Mouse (Mus musculus) embryonic fibroblast, embryonic 13.5 days (primary cell): ENCODE results near the gene Uba6. TPM values are rescaled to one million over a fixed set of nuclear protein-coding genes. Genes with fewer than 3 reads are reported as not detected.

Experiments used
- H3K27ac ChIP-seq: 2 replicates; pipeline ENCODE4 v1.5.1; 2012; ENCODE audit warnings: low read length, control low read depth, inconsistent platforms; ENCODE audit not compliant: insufficient read depth
- H3K4me1 ChIP-seq: 2 replicates; pipeline ENCODE4 v1.6.1; 2011; ENCODE audit warnings: low read length; ENCODE audit not compliant: control insufficient read depth, insufficient read depth
- H3K4me3 ChIP-seq: 2 replicates; pipeline ENCODE4 v1.5.1; 2011; ENCODE audit warnings: mild to moderate bottlenecking, control low read depth, low read length; ENCODE audit not compliant: insufficient read depth
- CTCF ChIP-seq: IDR thresholded peaks from 2 replicates; pipeline ENCODE4 v1.5.1; 2011; ENCODE audit warnings: mild to moderate bottlenecking, control low read depth, low read length, moderate library complexity, borderline replicate concordance; ENCODE audit not compliant: insufficient read depth
- POLR2A ChIP-seq: IDR thresholded peaks from 2 replicates; pipeline ENCODE4 v1.6.1; 2011; ENCODE audit warnings: low read depth, mild to moderate bottlenecking, control low read depth, low read length, moderate library complexity
- polyA plus RNA-seq: library from polyadenylated mRNA; stranded (reverse); fragments of >200 nt; gene quantifications from 2 replicates; pipeline ENCODE4 v1.2.4, GENCODE M21; 2011; ENCODE audit warnings: low read depth; ENCODE audit not compliant: missing spikeins, insufficient read length

Gene Uba6
- polyA plus RNA-seq, 1 experiment: 68.7 TPM

DNA sequence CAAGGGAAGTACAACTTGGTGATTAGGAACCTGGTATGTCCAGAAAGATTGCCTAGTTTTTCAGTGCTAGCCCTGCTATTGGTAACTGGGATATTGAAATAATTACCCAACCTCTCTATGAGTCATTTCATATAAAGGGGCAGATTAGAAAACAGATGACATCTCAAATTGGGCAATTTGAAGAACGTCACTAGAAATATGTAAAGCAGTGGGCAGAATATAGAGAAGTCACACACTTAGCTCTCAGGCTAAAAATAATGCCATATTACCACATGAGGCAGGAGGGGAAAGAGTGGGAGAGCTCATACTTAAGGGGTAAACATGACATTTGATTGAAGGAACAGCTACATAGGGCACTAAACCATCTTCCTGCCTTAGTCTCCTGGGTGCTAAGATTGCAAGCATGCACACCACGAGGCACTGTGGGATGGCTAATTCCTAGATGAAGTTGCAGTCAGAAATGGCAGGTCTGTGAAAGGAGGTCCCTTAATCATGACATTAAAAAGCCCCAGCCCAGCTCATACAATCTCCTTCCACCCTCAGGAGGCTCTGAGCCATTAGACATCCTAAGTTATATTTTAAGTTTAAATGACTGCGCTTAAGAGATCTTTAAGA, 93.8 kb downstream of the Uba6 start:
- no peaks in the 10 kb centered on the region; the same call in 1 of the 2 replicates for H3K4me1 ChIP-seq
- TF ChIP-seq CTCF (no peak), POLR2A (no peak)
- H3K4me3 ChIP-seq: no peak overlapping the region
- H3K27ac ChIP-seq: no peak overlapping the region

DNA sequence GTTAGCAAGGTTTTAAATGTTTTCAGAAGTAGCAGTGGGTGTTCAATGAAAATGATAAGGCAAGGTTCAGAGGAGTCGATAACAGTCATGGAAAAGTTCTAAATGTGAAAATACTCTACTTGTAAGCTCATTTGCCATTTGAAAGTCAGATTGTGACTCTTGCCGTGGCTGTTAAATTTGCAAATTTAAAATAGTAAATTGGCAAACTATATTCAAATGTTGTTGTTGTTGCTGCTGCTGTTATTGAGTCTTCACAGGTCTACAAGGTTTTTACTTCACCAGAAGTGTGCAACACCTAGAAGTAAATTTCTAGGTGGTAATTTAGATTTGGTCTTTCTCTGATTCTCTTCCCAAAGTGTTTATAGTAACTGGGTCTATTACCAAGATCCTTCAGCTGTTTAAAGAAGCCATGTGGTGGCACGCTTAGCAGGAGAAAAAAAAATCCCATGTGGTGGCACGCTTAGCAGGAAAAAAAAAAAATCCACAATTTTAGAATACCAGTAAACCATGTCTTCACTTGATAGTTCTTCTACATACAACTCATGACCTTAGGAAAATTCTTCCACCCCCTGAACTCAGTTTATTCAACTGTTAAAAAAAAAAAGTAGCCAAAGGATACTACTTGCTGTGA, 99.7 kb downstream of the Uba6 start:
- Histone ChIP-seq H3K4me1 (0 out of 2 replicates have a peak, but pooled peaks cover 2% of the 10 kb centered on the region), H3K4me3 (no peak overlapping the region), H3K27ac (no peak overlapping the region)
- TF ChIP-seq CTCF (no peak), POLR2A (no peak)

DNA sequence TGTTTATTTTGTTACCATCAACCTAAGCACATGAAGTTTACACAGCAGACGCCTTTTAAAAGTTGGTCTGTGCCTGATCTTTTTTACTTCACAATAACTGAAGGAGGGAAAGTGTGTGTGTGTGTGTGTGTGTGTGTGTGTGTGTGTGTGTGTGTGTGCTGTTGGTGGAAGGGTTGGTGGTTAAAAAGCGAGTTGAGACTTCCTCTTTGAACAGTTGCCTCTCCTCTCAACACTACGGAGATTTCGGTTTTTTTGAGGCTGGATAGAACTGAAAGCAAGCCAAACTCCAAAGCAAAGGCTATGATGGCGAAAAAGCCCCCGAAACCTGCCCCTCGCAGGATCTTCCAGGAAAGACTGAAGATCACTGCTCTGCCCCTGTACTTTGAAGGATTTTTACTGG, 101.1 kb downstream of the Uba6 start, which contains the start of gene Stap1:
TSS of gene Stap1 (plus strand) at position 209 of the 400 bp plus-strand sequence.
- TF ChIP-seq CTCF: no peak
- no peak for TF ChIP-seq POLR2A
- H3K4me1 ChIP-seq: 0 out of 2 replicates have a peak, but pooled peaks cover 2% of the 10 kb centered on the region
- no peak within 1 kb of the TSS for H3K4me3 ChIP-seq
- no peak within 1 kb of the TSS for H3K27ac ChIP-seq

DNA sequence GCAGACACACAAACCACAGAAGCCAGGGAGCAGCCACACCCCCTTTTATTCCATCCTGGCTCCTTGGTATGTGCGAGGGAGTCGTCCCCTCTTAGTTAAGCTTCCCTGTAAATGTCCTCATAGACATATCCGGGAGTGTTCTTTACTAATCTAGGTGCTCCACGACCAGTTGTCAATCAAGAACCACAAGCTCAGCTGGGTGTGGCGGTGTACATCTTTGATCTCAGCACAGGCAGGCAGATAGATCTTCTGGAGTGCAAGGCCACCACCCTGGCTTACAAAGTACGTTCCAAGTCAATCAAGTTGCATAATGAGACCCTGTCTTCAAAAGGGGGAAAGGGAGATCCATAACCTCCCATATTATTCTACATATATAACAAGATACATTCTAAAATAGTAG, 103.5 kb downstream of the Uba6 start:
- Histone ChIP-seq H3K27ac (no peak overlapping the region), H3K4me1 (0 out of 2 replicates have a peak, but pooled peaks cover 2% of the 10 kb centered on the region), H3K4me3 (no peak overlapping the region)
- TF ChIP-seq POLR2A (no peak), CTCF (no peak)

DNA sequence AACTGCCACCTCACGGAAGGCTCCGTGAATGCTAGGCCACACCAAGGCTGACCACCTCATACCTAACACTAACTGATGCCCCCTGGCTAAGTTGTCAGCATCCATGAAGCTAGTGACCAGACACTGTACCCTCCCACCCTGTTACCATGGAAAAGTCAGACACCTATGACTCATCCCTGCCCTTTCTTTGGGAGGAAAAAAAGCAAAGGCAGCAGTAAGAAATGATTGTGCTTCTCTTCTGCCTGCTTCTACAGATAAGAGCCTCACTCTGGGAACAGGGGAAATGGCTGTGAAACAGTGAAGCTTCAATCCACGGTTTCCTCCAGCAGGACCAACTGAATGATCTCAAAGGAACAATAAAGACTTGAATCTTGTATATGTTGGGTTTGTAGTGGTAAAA, 104.2 kb downstream of the Uba6 start:
- no peak overlapping the region for H3K27ac ChIP-seq

DNA sequence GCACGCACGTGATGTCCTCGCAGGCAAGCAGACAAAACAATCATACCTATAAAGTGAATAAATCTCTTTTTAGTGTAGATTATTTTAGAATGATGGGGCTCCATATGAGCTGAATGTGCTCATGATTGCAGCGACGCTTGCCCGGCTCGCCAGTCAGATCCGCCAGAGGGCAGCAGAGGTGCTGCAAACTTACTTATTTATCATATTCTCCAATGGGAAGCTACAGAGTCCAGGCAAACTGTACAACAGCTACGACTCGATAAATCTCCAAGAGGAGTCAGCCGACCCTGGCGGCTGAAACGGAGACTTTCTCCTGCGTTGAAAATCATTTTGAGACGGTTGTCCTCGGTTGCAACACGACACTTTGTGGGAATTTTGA, 106.1 kb downstream of the Uba6 start:
- Histone ChIP-seq H3K4me3 (peak overlapping the region; percentile 30), H3K27ac (0 out of 2 replicates have a peak overlapping the region, but pooled peaks have one; percentile 58)
- TF ChIP-seq POLR2A (no peak), CTCF (peak; percentile 75; the same call in 1 of the 2 replicates)

More for the DNA sequence above, 104.2 kb downstream of the Uba6 start:
- no peak overlapping the region for H3K4me3 ChIP-seq
- peaks cover 2% of the 10 kb centered on the region; the same call in 1 of the 2 replicates for H3K4me1 ChIP-seq
- no peak for TF ChIP-seq POLR2A
- no peak for TF ChIP-seq CTCF

DNA sequence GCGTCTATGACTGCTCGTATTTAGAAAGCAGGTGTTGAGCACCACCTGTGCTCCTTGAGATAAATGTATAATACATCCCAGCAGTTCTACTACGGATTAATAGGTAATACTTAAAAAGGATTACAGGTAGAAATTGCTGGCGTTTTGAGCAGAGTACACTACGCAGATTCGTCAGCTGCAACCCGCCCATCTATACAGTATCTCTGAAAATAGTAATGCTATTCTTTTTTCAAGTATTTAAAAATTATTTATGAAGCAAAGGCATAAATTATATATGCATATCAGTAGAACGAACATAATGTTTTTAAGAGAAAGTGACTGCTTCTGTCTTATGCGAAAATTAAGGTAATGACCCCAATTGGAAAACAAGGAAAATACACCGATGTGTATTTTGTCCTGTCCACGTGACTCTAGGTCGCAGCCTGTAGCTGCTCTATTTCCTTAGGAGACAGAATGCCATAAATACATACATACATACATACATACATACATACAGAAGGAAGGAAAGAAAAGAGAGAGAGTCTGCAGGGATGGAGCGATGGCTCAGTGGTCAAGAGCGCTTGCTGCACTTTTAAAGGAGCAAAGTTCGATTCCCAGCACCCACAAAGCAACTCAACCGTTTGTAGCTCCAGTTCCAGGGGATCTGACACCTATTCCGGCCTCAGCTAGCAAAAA, 106.6 kb downstream of the Uba6 start:
- TF ChIP-seq CTCF (no peak), POLR2A (peak; percentile 87; the same call in 1 of the 2 replicates)
- H3K4me1 ChIP-seq: peaks cover 2% of the 10 kb centered on the region; the same call in 1 of the 2 replicates
- peak overlapping the region; percentile 58 for H3K4me3 ChIP-seq
- H3K27ac ChIP-seq: peak overlapping the region; percentile 58; the same call in 1 of the 2 replicates

More for the DNA sequence above, 106.1 kb downstream of the Uba6 start:
- H3K4me1 ChIP-seq: peaks cover 2% of the 10 kb centered on the region; the same call in 1 of the 2 replicates

DNA sequence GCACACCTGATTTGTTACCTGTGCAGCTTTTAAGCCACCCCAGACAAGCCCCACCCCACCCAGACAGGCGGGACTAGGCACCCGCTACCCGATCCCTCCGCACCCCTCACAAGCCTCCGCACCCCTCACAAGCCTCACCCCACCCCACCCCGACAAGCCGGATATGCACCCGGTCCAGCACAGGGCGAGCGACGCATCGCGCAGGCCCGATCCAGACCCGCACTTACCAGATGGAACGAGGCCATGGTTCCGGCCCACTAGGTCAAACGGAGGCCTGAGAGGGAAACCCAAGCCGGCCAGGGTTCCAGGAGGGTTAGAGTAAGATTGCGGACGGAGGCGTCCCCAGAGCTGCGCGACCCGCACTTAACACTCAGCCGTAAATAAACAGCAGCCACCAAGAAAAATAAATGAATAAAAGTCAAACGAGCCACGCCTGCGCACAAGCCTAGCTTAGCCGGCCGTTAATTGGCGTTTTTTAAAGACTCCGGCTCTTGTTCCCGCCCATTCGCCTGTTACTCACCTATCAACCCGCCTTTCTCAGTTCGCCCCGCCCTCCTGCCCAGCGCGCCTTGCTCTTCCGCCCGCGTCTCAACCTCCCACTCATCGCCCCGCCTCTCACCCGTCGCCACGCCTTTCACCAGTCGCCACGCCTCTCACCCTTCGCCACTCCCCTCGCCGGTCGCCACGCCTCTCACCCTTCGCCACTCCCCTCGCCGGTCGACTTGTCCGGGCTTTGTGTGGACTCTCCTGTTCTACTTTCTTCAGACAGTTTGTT, 107.3 kb downstream of the Uba6 start, which contains the start of gene Cenpc1:
TSS of gene Cenpc1 (minus strand) at position 483 of the 775 bp plus-strand sequence.
- no peak for TF ChIP-seq CTCF
- peak; percentile 60 for TF ChIP-seq POLR2A
- H3K4me1 ChIP-seq: peaks cover 2% of the 10 kb centered on the region; the same call in 1 of the 2 replicates
- H3K27ac ChIP-seq: peak within 1 kb of the TSS; percentile 77
- H3K4me3 ChIP-seq: peak within 1 kb of the TSS; percentile 67

DNA sequence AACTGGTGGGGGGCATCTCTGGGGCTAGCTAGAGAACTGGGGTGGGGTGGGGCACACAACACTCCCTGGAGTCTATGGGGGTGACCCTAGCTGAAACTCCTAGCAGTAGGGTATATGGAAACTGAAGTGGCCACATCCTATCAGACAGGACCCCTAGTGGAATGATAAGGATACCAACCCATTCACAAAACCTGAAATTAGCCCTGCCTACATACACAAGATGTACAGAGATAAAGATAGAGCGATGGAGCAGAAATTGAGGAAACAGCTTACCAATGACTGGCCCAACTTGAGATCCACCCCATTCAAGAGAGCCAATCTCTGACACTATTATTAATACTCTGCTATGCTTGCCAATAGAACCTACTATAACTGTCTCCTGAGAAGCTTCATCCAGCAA, 109.1 kb downstream of the Uba6 start:
- H3K27ac ChIP-seq: no peak overlapping the region
- H3K4me3 ChIP-seq: peak overlapping the region; percentile 16; the same call in 1 of the 2 replicates
- H3K4me1 ChIP-seq: peaks cover 2% of the 10 kb centered on the region; the same call in 1 of the 2 replicates
- TF ChIP-seq POLR2A (no peak), CTCF (no peak)

Other genes with a start within 250 kb of the Uba6 start
- 32.0 and 32.3 TPM in 2 replicates for gene Cenpc1, start 107.2 kb downstream of the Uba6 start, polyA plus RNA-seq
- 1.3 TPM in 1 of 2 replicates, not detected in the other for gene Stap1, start 101.1 kb downstream of the Uba6 start, polyA plus RNA-seq
- not detected in 2 replicates for gene Gnrhr, start 25.1 kb upstream of the Uba6 start, polyA plus RNA-seq
- gene Tmprss11c, start 116.5 kb upstream of the Uba6 start, polyA plus RNA-seq: not detected in 2 replicates
- gene Tmprss11d, start 200.6 kb upstream of the Uba6 start, polyA plus RNA-seq: not detected in 2 replicates